In the genomic region with DNA sequence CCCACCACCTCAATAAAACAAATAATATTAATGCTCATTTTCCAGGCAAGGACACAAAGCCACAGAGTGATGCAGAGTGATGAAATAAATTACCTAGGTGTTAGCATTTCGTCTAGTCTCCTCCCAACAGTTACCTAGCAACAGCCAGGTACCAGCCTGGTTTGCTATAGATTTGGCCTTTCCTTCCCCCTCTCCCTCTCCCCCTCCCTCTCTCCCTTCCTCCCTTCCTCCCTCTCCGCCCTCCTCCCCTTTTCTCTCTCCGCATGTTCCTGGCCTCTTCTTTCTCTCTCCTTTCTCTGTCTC, we compare ENCODE assay signal across 14 mouse cellular contexts. TPM values are rescaled to one million over a fixed set of nuclear protein-coding genes. Genes with fewer than 3 reads are reported as not detected.
A peak's percentile ranks its signal among the peaks of the same experiment; 100 is the strongest.
DNase-seq lines count a peak whose midpoint lies in the region; ATAC-seq lines count a peak whose summit lies in the region.
"Had no signal": no experiment of that assay in that cellular context is flagged by ENCODE, and none has a peak within 500 bp of the region (broad histone marks: within the 10 kb centered on the region; RNA-seq: fewer than 3 reads in every experiment).

No protein-coding gene starts in this region.

- peak; percentile 32; the same call in 1 of the 2 replicates for ATAC-seq in hindbrain, embryonic 13.5 days (ENCODE audit: low FRiP score)
- ATAC-seq in hindbrain, embryonic 12.5 days (ENCODE audit: low FRiP score) = no peak; the same call in 1 of the 2 replicates
- ATAC-seq in neural tube, embryonic 12.5 days (ENCODE audit: low FRiP score, low read depth) = peak; percentile 53; the same call in 1 of the 2 replicates
- ATAC-seq in hindbrain, embryonic 16.5 days = peak; percentile 48; the same call in 1 of the 2 replicates
- peak; percentile 63; the same call in 1 of the 2 replicates for ATAC-seq in neural tube, embryonic 15.5 days (ENCODE audit: low FRiP score)
- ATAC-seq: liver, embryonic 12.5 days had no signal

- no peak overlapping the region for H3K4me2 ChIP-seq in hindbrain, embryonic 13.5 days
- no peak overlapping the region for H3K4me2 ChIP-seq in hindbrain, embryonic 12.5 days (replicated peaks)
- no peak overlapping the region for H3K4me2 ChIP-seq in neural tube, embryonic 12.5 days (replicated peaks)
- H3K4me2 ChIP-seq in hindbrain, embryonic 16.5 days (ENCODE audit: low read length) = no peak overlapping the region; the same call in 1 of the 2 replicates
- no peak overlapping the region for H3K4me2 ChIP-seq in neural tube, embryonic 15.5 days
- H3K4me2 ChIP-seq: heart, embryonic 13.5 days; liver, embryonic 12.5 days; stomach, embryonic 15.5 days had no signal

- no peaks in the 10 kb centered on the region for H3K27me3 ChIP-seq in hindbrain, embryonic 13.5 days
- H3K27me3 ChIP-seq in hindbrain, embryonic 12.5 days = no peaks in the 10 kb centered on the region
- no peaks in the 10 kb centered on the region for H3K27me3 ChIP-seq in neural tube, embryonic 12.5 days (replicated peaks)
- no peaks in the 10 kb centered on the region for H3K27me3 ChIP-seq in hindbrain, embryonic 16.5 days (replicated peaks; ENCODE audit: control insufficient read depth, insufficient read depth, low read length)
- no peaks in the 10 kb centered on the region for H3K27me3 ChIP-seq in neural tube, embryonic 15.5 days (replicated peaks)
- H3K27me3 ChIP-seq in heart, embryonic 10.5 days (ENCODE audit: insufficient read depth, poor library complexity, severe bottlenecking) = no peaks in the 10 kb centered on the region
- H3K27me3 ChIP-seq: liver, embryonic 12.5 days; megakaryocyte, embryonic 14.5 days; stomach, embryonic 15.5 days had no signal

- WGBS in hindbrain, embryonic 13.5 days = 48% methylated on average over 3 of the region's 3 CpGs
- 65% methylated on average over 3 of the region's 3 CpGs for WGBS in hindbrain, embryonic 12.5 days
- 59% methylated on average over 3 of the region's 3 CpGs for WGBS in neural tube, embryonic 12.5 days
- 55% methylated on average over 3 of the region's 3 CpGs for WGBS in hindbrain, embryonic 16.5 days
- WGBS in neural tube, embryonic 15.5 days = 52% methylated on average over 3 of the region's 3 CpGs
- 57% methylated on average over 3 of the region's 3 CpGs for WGBS in heart, embryonic 10.5 days

- no peak overlapping the region for H3K9ac ChIP-seq in hindbrain, embryonic 13.5 days
- no peak overlapping the region for H3K9ac ChIP-seq in hindbrain, embryonic 12.5 days
- H3K9ac ChIP-seq in neural tube, embryonic 12.5 days = no peak overlapping the region
- no peak overlapping the region for H3K9ac ChIP-seq in hindbrain, embryonic 16.5 days (ENCODE audit: low read depth, low read length)
- no peak overlapping the region for H3K9ac ChIP-seq in neural tube, embryonic 15.5 days (replicated peaks)
- H3K9ac ChIP-seq: heart, embryonic 13.5 days; liver, embryonic 12.5 days; liver, postnatal 0 days; stomach, embryonic 15.5 days had no signal

- no peak for DNase-seq in neural tube, embryonic 10.5 days (ENCODE audit: extremely low spot score, low spot score)
- no peak for DNase-seq in cerebellum, adult 11 months
- no peak for DNase-seq in heart, embryonic 10.5 days (ENCODE audit: low spot score)

- H3K4me1 ChIP-seq in hindbrain, embryonic 13.5 days (replicated peaks) = peaks cover 6% of the 10 kb centered on the region
- 0 out of 2 replicates have a peak, but pooled peaks cover 4% of the 10 kb centered on the region for H3K4me1 ChIP-seq in hindbrain, embryonic 12.5 days
- H3K4me1 ChIP-seq in neural tube, embryonic 12.5 days = 0 out of 2 replicates have a peak, but pooled peaks cover 6% of the 10 kb centered on the region
- H3K4me1 ChIP-seq in hindbrain, embryonic 16.5 days (ENCODE audit: control insufficient read depth, insufficient read depth, low read depth, low read length) = peaks cover 9% of the 10 kb centered on the region
- H3K4me1 ChIP-seq in neural tube, embryonic 15.5 days = peaks cover 15% of the 10 kb centered on the region
- no peaks in the 10 kb centered on the region for H3K4me1 ChIP-seq in heart, embryonic 10.5 days
- H3K4me1 ChIP-seq: heart, embryonic 13.5 days; liver, embryonic 12.5 days; stomach, embryonic 15.5 days had no signal

- H3K36me3 ChIP-seq in hindbrain, embryonic 13.5 days = no peaks in the 10 kb centered on the region
- H3K36me3 ChIP-seq in hindbrain, embryonic 12.5 days = no peaks in the 10 kb centered on the region
- no peaks in the 10 kb centered on the region for H3K36me3 ChIP-seq in neural tube, embryonic 12.5 days
- H3K36me3 ChIP-seq in hindbrain, embryonic 16.5 days (ENCODE audit: control insufficient read depth, insufficient read depth, low read length) = no peaks in the 10 kb centered on the region
- no peaks in the 10 kb centered on the region for H3K36me3 ChIP-seq in neural tube, embryonic 15.5 days
- no peaks in the 10 kb centered on the region for H3K36me3 ChIP-seq in heart, embryonic 10.5 days
- H3K36me3 ChIP-seq: heart, embryonic 13.5 days; liver, embryonic 12.5 days; stomach, embryonic 15.5 days had no signal

- H3K9me3 ChIP-seq in hindbrain, embryonic 13.5 days = no peaks in the 10 kb centered on the region
- no peaks in the 10 kb centered on the region for H3K9me3 ChIP-seq in hindbrain, embryonic 12.5 days (replicated peaks)
- no peaks in the 10 kb centered on the region for H3K9me3 ChIP-seq in neural tube, embryonic 12.5 days
- no peaks in the 10 kb centered on the region for H3K9me3 ChIP-seq in hindbrain, embryonic 16.5 days (ENCODE audit: control insufficient read depth, low read length)
- no peaks in the 10 kb centered on the region for H3K9me3 ChIP-seq in neural tube, embryonic 15.5 days (replicated peaks)
- H3K9me3 ChIP-seq in heart, embryonic 10.5 days = no peaks in the 10 kb centered on the region
- H3K9me3 ChIP-seq: heart, embryonic 13.5 days; liver, embryonic 12.5 days; stomach, embryonic 15.5 days had no signal

- no peak overlapping the region for H3K27ac ChIP-seq in hindbrain, embryonic 13.5 days
- H3K27ac ChIP-seq in hindbrain, embryonic 12.5 days = no peak overlapping the region
- H3K27ac ChIP-seq in neural tube, embryonic 12.5 days = no peak overlapping the region
- 0 out of 2 replicates have a peak overlapping the region, but pooled peaks have one; percentile 21 for H3K27ac ChIP-seq in hindbrain, embryonic 16.5 days (ENCODE audit: low read depth, low read length)
- 0 out of 2 replicates have a peak overlapping the region, but pooled peaks have one; percentile 51 for H3K27ac ChIP-seq in neural tube, embryonic 15.5 days (replicated peaks)
- H3K27ac ChIP-seq in heart, embryonic 10.5 days = no peak overlapping the region
- H3K27ac ChIP-seq: heart, adult 2 months; heart, embryonic 13.5 days; liver, embryonic 12.5 days; stomach, embryonic 15.5 days had no signal

- no peak overlapping the region for H3K4me3 ChIP-seq in hindbrain, embryonic 13.5 days
- no peak overlapping the region for H3K4me3 ChIP-seq in hindbrain, embryonic 12.5 days
- no peak overlapping the region for H3K4me3 ChIP-seq in neural tube, embryonic 12.5 days
- H3K4me3 ChIP-seq in hindbrain, embryonic 16.5 days (ENCODE audit: low read length) = no peak overlapping the region
- no peak overlapping the region for H3K4me3 ChIP-seq in neural tube, embryonic 15.5 days (replicated peaks)
- H3K4me3 ChIP-seq in heart, embryonic 10.5 days = no peak overlapping the region
- H3K4me3 ChIP-seq: heart, adult 2 months; heart, embryonic 13.5 days; liver, embryonic 12.5 days; megakaryocyte, embryonic 14.5 days; stomach, embryonic 15.5 days had no signal

RNA-seq across cellular contexts. Expression of a gene that starts 51.6 kb away (rescaled TPM):
- polyA plus RNA-seq in hindbrain, embryonic 13.5 days (2015; fragmentation: Nextera tagmentation; extraction: Ambion mirVana) = 6.7 and 8.4 TPM in 2 replicates
- 9.9 and 10.2 TPM in 2 replicates for polyA plus RNA-seq in hindbrain, embryonic 12.5 days (2016; fragmentation: Nextera tagmentation; extraction: Ambion mirVana)
- polyA plus RNA-seq in neural tube, embryonic 12.5 days (2016; fragmentation: Nextera tagmentation; extraction: Ambion mirVana) = 8.0 and 9.9 TPM in 2 replicates
- 6.1 and 7.0 TPM in 2 replicates for polyA plus RNA-seq in hindbrain, embryonic 16.5 days (2015; fragmentation: Nextera tagmentation; extraction: Ambion mirVana)
- 4.1 and 7.7 TPM in 2 replicates for polyA plus RNA-seq in neural tube, embryonic 15.5 days (2015; fragmentation: Nextera tagmentation; extraction: Ambion mirVana)
- polyA plus RNA-seq in heart, embryonic 10.5 days (2016; fragmentation: Nextera tagmentation; extraction: Ambion mirVana) = 20.5 and 23.8 TPM in 2 replicates

Comparison
In these comparisons a context has a peak if more than half of its experiments do, and no peak if none do; other contexts are left out.
1. H3K27ac ChIP-seq: peak in hindbrain, embryonic 16.5 days (single experiment) and neural tube, embryonic 15.5 days (single experiment); none in hindbrain, embryonic 13.5 days (single experiment), hindbrain, embryonic 12.5 days (single experiment), neural tube, embryonic 12.5 days (single experiment) and heart, embryonic 10.5 days (single experiment).